Mouse (Mus musculus) cerebellum, postnatal 4 days (tissue): ENCODE results near the gene Jakmip3.

Source experiments
- DNase-seq, 2 experiments: peaks; one replicate each; pipeline ENCODE4 v3.0.0; 2022; ENCODE audit warnings: low spot score in 2 of 2, mixed read lengths in 1 of 2

Gene Jakmip3

DNA sequence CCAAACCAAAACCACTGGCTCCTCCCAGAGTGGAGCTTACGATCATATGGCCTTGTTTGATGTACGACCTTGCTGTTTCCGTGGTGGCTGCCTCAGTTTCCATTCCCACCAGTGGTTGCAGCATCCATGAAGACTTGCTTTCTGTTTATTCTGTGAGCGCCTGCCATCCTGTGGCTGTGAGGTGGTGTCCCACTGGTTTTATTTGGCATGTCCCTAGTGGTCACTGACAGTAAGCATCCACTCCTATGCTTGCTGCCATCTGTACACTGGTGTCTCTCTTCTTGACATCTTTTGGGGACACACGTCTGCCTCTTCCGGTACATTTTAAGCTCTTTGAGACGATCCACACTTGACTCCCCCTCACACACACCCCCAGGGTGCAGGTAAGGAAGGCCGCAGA, 7.2 kb downstream of the Jakmip3 start:
- no peak for DNase-seq

DNA sequence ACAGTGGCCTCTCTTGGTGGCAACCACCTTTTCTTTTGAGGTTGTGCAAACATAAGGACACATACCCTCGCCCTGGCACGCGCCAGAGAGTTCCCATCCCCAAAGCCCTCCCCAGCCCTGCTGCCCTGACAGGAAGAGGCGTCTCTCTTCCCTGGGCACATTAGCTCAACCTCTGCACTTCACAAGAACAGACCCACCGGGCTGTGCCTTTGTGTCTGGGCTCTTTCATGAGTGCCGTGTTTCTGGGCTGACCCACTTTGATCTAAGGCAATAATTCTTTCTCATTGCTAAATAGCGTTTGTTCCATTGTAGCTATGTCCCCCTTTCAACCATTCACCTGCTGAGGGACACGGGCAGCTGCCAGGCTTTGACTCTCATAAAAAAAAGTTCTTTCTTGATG, 7.8 kb downstream of the Jakmip3 start:
- no peak for DNase-seq

DNA sequence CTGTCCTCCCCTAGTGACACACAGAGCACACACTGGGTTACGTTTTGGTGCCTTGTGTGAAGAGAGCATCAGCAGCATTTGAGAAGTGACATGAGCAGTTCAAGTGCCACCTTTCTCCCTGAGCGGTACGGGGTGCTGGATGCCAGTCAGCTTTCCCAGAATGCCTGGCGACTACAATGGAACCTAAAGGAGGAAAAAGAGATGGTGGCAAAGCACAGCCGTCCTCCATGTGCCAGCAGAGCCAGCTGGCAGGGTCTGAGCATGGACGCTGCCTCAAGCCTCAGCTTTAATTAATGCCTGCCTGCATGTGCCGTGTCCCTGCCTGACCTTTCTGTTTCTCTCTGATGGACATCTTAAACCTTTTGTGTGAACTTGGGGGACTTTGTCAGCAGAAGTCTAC, 15.3 kb downstream of the Jakmip3 start:
- peak in 1 of 2 experiments; percentile 9 for DNase-seq

DNA sequence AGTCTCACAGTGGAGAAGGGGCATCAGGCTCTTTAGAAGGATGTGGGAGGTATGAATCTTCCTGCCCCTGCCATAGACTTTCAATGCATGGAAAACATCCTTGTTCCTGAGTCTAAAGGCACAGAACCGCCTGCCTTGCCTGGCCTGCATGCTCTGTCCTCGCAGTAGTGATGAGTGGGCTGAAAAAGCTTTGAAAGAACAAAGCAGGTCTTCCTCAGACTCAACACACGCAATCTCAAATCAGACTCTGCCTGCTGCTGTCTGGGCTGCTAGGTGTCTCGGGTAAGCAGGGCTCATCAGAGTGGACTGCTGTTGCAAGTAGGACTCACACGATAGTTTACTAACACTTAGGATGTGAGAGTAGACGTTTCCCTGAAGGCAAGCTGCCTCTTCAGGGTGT, 16.6 kb downstream of the Jakmip3 start:
- DNase-seq, result no peak

DNA sequence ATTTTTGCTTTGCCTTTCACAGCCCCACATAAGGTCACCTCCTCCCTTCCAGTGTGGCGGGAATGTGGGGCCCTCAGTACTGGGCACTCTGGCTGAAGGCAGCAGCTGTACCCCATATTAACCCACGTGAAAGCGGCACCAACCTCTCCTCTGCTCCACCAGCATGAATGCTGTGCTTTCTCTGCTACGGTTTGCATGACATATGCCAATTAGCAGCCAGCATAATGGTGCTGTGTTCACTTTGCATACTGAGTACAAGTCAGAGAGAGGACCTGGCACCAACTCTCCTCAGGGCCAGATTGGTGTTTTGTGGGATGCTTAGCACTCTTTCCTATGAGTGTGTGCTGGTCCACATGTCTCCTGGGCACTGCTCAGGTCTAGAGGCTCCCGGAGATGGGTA, 19.2 kb downstream of the Jakmip3 start:
- no peak for DNase-seq

DNA sequence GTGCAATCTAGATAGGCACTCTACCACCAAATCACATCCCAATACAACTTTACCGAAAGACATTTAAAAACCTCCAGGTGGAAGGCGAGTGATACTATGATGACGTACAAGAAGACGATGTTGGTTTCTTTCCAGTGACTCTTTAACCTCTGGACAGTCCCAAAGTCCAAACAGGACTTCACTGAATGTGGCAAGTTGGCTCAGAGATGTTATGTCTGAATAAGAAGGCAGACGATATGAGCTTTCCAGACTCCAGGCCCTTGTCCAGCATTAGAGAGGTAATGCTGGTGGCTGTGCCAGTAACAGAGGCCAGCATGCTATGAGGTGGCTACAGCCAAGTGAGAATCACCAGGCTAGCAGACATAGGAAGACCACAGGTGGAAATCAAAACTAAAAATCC, 23.2 kb downstream of the Jakmip3 start:
- DNase-seq, result no peak

DNA sequence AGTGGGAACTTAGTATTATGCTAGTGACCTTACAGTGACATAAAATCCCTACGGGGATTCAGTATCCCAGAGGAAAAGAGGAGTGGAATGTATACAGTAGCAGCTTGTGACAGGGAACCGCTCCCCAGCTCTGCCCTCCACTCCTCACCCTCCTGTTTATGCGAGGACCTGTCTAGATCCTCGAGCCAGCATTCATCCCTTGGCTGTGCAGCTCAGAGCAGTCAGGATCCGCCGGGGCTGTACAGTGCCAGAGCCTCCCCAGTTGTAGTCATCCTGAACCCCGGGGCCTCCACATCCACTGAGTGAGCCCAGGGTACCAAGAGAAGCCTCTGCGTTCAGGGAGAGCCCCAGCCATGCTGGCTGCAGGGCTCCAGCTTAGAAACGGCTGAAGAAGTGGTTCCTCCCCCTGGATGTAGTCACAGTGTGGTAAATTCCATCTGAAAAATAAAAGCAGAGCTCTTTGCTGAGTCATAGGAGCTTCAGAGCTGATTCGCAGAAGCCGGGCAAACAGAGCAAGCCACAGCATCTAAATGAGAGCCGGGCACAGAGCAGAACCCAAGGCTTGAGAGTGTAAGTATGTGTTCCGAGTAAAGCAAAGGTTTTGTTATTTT, 27.6 kb downstream of the Jakmip3 start:
- no peak for DNase-seq

DNA sequence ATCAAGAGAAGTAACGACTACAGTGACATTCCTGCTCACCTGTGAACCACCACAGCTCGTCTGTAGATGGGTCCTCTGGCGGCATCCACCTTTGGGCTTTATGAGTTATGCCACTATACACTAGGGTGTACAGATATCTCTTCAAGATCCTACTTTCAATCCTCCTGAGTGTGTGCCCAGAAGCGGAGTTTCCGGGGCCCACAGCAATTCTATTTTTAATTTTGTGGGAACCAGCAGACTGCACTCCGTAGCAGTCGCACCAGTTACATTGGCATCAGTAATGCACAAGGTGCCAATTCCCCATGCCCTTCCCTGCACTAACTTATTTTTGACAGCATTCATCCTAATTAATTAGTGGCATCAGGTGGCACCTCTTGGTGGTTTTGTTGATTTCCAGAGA, 37.0 kb downstream of the Jakmip3 start:
- DNase-seq, result no peak

DNA sequence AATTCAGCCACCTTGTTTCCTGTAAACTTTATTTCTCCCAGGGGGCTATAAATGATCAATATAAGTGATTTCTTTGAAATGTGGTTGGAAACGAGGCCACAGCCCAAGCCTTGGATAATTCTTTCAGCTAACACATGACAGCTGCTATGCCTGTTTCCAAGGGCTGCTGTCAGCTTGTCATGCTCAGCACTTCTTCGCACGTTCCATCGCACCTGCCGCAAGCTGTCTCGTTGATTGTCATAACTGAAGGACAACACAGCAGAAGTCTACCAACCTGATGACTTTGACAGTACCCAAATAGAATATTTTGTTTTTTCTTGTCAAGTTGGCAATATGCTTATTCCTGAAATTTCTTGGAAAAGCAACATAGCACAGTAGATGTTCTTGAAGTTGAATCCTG, 44.0 kb downstream of the Jakmip3 start:
- no peak for DNase-seq

DNA sequence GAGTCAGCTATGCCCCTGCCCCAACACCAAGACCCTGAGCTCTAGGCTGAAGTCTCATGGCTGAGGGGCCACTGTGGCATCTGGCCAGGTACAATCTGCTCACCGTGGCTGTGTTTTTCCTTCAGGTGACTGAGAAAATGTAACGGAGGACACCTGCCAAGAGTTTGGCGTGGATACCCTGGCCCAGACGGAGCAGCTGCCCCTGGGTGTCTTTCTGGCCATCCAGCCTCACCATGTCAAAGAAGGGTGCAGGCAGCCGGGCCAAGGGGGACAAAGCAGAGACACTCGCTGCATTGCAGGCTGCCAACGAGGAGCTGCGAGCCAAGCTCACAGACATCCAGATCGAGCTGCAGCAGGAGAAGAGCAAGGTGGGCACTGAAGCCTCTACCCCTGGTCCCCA, 48.6 kb downstream of the Jakmip3 start:
- DNase-seq, result peak in 1 of 2 experiments; percentile 8

DNA sequence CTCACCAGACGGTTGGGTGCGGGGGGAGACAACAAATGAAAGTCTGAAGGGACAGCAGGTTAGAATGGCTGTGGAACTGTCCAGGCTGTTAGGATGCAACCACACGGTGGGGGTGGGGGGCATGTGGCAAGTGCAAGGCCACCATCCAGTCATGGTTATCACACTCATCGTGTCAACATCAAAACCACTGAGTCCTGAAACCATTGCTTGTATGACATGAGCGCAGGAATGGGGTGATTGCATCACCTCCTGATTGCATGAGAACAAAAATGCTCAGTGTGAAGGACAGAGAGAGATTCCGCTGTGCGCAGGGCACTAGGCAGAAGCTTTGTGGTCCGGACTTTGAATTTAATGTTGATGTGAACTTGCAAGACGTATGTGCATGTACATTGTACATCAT, 62.2 kb downstream of the Jakmip3 start:
- no peak for DNase-seq

DNA sequence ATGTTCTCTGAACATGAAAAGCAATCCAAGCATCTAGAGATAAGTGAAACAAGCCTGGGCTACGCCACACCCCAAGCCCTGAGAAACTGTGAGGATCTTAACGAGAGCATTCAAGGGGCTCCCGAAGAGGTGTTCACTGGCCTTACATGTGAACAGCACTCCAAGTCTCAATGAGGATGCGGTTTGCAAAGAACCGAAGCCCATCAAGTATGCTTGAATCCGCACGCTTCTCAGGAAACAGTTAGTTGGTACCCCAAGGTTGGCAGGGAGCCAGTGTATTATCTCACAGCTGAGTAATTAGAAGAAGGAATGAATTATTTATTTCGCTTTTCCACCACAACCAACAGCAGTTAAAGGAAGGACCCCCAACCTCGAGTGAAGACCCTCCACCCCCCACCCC, 62.7 kb downstream of the Jakmip3 start:
- DNase-seq, result no peak

DNA sequence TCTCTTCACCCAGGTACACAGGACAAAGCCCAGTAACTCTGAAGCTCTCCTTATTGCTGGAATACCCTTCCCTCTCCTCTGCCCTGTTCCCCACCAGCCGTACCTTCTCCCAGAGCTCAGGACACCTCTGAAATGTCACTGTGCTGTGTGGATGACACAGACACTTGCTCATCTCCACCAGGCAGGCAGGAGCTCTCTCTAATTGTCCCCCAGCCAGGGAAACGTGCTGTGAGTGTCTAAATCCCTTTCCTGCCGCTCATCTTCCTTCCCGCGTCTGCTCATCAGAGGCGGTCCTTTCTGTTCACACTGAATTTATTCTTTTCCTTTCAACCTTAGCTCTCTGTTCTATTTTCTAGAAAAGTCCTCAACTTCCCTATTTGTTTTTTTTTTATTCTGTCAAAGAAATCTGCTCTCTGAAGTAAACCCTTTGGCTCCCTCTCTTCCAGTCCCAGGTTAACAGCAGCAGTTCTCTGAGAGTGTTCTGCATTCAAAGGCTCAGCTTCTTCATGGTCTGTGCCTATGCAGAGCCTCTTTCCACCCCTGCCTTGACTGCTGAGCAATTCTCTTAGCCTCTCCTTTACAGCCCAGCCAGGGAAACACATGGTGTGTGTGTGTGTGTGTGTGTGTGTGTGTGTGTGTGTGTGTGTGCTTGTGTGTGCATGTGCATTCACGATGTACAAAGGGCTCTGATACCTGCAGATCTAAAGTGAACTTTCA, 69.4 kb downstream of the Jakmip3 start:
- DNase-seq, result no peak

DNA sequence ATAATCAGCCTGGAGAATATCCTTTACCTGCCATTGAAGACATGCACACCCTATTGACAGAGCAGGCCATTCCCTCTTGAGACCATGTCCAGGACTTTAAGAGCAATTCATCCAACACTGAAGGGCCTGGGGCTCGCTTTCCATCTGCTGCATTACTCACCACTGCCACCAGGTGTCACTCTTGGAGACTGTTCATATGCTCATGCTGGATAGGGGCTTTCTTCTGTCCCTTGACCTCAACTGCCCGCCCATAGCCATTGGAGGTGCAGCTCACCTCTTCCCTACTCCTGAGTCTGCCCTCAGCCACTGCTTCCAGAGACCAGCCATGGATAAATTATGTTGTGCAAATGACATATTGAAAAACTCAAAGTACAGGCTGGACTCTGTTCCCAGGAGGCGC, 70.5 kb downstream of the Jakmip3 start:
- DNase-seq, result peak; percentile 66 to 70

DNA sequence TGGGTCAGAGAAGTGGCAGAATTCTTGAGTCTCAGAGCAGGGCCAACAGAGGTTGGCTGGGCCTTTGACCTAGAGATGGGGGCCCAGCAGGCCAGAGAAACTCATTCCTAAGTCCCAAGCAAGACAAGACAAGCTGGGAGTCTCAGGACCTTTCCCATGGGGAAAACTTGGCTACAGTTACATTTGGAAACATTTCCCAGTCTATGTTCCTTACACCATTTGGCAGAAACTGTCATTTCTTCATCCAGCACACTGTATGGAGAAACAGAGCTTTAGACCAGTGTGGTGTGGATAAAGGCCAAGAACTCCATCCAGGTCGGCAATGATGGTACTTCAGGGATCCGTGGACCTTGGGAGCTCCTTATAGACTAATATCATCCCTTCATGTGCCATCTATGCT, 71.1 kb downstream of the Jakmip3 start:
- DNase-seq, result no peak

DNA sequence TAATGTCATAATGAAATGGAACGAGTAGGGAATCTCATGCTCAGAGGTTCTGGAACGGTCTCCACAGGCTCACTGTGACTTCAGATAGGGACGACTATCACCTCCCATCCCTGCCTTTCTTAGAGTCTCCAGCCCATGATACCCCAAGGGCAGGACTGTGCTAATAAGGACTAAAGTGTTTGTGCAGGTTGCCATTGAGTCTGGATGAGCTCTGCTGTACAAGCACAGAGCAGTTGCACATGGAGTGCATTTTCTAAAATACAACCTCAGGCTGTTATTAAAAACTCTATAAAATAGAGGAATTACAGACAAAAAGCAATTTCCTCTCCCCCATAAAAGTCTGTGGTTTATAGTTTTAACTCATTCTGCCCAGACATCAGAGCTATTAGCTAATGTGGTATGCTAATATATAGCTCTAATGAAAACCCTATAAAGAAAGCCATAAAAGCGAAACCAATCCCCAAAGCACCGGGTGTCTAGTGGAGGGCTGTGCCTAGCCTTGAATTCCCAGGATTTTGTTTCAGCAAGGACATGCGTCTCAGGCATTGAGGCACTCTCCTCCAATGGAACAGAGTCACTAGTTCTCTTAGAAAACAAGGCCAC, 72.3 kb downstream of the Jakmip3 start:
- no peak for DNase-seq

DNA sequence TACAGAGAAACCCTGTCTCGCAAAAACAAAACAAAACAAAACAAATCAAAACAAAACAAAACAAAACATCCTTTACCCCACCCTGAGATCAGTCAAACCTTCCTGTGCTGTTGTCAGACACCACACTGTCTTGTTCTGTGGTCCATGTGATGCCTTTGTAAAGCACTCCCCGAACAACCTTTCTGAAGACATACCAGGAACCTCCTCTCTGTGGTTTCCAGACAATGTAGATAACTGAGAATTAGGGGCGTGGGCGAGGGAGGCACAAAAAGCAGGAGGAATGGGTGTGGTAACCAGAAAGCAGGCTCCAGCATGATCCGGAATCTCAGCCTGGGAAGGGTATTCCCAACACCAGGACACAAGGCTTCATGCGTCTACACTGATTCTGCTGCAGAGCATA, 74.6 kb downstream of the Jakmip3 start:
- DNase-seq, result no peak

DNA sequence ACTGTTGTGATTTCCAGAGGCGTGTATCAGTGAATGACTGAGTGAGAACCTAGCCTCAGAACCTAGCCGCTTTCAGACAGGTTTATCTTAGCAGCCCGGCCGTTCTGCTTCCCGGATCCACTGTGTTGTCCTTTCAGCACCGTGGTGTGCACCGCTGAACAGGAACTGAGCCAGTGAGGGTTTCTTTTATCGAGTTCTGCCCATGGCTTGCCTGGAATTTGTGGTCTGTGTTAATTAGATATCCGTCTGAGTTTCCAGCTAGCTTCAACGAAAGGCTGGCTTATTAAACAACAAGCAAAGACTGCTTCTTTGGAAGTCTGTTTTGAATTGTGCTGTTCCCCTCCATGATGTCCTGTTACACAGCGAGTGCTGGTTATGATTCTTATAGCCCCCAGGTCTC, 75.8 kb downstream of the Jakmip3 start:
- no peak for DNase-seq

DNA sequence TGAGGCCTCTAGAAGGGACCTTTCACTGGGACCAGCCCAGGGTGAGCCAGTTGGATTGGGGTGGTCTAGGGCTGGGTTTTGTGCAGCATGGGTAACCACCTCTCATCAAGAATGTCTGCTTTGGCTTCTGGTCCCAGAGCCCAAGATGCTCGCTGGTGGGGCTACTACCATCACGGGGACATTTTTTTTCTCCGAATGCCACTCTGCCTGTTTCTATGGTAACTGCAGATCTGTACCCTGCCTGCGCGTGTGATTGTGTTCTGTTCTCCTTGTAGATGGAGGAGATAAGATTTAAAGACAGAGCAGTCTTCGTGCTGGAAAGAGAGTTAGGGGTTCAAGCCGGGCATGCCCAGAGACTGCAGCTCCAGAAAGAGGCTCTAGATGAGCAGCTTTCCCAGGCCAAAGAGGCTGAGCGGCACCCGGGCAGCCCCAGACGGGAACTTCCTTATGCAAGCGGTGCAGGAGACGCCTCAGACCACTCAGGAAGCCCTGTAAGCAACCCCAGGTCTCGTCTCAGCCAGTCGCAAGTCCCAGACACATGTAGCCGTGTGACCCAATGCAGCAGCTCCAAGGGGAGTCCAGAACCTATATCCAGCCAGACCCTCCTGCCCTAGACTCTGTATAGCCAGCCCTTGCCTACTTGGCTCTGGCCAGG, 76.8 kb downstream of the Jakmip3 start:
- no peak for DNase-seq

DNA sequence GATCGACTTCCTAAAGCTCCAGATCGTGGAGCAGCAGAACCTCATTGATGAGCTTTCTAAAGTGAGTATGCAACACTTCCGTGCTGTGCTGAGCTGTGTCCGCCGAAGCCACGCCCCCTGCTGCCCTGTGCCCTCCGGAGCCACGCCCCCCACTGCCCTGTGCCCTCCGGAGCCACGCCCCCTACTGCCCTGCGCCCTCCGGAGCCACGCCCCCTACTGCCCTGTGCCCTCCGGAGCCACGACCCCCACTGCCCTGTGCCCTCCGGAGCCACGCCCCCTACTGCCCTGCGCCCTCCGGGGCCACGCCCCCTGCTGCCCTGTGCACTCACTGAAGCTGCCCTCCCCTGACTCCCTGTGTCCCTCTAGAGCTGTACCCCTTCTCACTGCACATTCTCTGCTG, 80.4 kb downstream of the Jakmip3 start:
- no peak for DNase-seq

DNA sequence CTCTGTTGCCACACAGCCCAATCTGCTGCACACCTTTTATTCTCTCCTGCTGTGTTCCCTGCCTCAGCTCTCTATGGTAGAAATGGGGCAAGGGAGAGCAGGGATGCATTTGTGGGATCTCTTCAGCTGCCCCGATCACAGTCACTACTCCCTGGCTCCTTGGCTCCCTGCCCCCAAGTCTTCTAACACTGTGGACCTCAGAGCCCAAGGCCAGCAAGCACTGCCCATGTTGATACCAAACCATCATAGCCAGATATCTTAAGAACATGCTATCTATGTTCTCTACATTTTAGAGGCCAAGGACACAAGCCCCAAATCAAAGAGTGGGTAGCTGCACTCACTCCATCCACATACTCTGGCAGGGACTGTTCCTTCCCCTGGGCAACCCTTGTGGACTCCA, 80.8 kb downstream of the Jakmip3 start:
- no peak for DNase-seq

DNA sequence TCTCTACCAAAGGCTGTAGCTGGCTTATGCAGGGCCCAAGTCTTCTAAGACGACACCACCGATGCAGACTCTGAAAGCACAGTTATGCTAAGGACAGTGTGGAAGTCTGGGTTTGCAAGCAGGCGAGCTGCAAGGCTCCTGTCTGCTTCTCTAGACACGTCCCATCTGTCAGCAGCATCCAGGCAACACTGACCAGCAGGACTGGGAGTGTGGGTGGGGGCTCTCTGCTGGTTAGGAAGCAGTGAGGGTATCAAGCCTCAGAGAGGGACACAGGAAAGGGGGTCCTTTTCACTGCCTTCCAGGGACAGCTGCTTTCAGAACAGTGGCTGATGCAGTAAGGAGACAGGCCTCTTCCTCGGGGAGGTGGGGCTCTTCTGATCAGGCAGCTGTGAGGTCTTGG, 86.6 kb downstream of the Jakmip3 start:
- DNase-seq, result no peak

DNA sequence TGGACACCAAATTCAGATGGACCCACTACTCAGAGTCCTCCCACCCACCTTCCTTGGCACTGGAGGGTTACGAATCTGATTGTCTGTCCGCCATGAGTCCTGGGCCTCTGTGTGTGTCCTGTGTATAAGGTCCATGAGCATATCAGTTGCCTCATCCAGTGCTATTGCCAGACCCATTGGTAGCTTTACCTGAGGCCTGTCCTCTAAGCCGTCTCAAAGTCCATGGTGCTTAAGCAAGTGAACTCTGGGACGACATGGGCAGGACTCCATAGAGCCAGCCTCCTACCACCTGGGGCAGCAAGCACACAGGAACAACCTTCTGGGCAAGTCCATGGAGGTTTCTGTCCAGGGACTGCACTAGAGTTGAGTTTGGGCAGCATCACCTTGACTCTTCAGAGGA, 90.7 kb downstream of the Jakmip3 start:
- DNase-seq, result no peak
